Mouse (Mus musculus) spleen, postnatal 36 days (tissue): ENCODE measurements at regions not wholly inside any gene's neighbourhood (a gene's known extent, or its start where the extent isn't known, plus 50 kb on each side); places are given as distances from the start of the nearest gene placed in this dataset.

Source experiments
- DNase-seq, 2 experiments: peaks; one replicate each; pipeline ENCODE4 v3.0.0; 2022; ENCODE audit warnings: low spot score in 2 of 2, mixed read lengths in 1 of 2

GRCm38 (mm10) chr16:93458011-93458585 is 145.8 kb downstream of the Setd4 start:
- DNase-seq: no peak

- DNase-seq: no peak
Measured at GRCm38 (mm10) chr16:93456706-93457425, 147.0 kb downstream of the Setd4 start.

GRCm38 (mm10) chr16:93454080-93454997 is 149.5 kb downstream of the Setd4 start:
- DNase-seq: peak; percentile 49 to 66

- DNase-seq: no peak
Measured at GRCm38 (mm10) chr16:93453056-93453455, 150.8 kb downstream of the Setd4 start.

GRCm38 (mm10) chr16:93450896-93451295 is 153.0 kb downstream of the Setd4 start:
- no peak for DNase-seq

GRCm38 (mm10) chr16:93449925-93450324 is 153.9 kb downstream of the Setd4 start:
- no peak for DNase-seq

GRCm38 (mm10) chr16:93448124-93448523 is 155.7 kb downstream of the Setd4 start:
- no peak for DNase-seq

- DNase-seq: peak in 1 of 2 experiments; percentile 6
Measured at GRCm38 (mm10) chr16:93446970-93447369, 156.9 kb downstream of the Setd4 start.

- no peak for DNase-seq
Measured at GRCm38 (mm10) chr16:93446206-93446605, 157.7 kb downstream of the Setd4 start.

- DNase-seq: no peak
Measured at GRCm38 (mm10) chr16:93442837-93443236, 161.0 kb downstream of the Setd4 start.

- DNase-seq: no peak
Measured at GRCm38 (mm10) chr16:93437608-93438425, 166.0 kb downstream of the Setd4 start.

- no peak for DNase-seq
Measured at GRCm38 (mm10) chr16:93436732-93437131, 167.1 kb downstream of the Setd4 start.

- no peak for DNase-seq
Measured at GRCm38 (mm10) chr16:93431316-93431715, 172.5 kb downstream of the Setd4 start.

- DNase-seq: no peak
Measured at GRCm38 (mm10) chr16:93429324-93429781, 174.5 kb downstream of the Setd4 start.

- DNase-seq: no peak
Measured at GRCm38 (mm10) chr16:93427264-93427663, 176.6 kb downstream of the Setd4 start.

GRCm38 (mm10) chr16:93425731-93426130 is 178.1 kb downstream of the Setd4 start:
- no peak for DNase-seq

- no peak for DNase-seq
Measured at GRCm38 (mm10) chr16:93423174-93423573, 180.7 kb downstream of the Setd4 start.

- DNase-seq: no peak
Measured at GRCm38 (mm10) chr16:93422221-93422620, 181.6 kb downstream of the Setd4 start.

- no peak for DNase-seq
Measured at GRCm38 (mm10) chr16:93418246-93418645, 185.6 kb downstream of the Setd4 start.

- DNase-seq: no peak
Measured at GRCm38 (mm10) chr16:93417831-93418230, 186.0 kb downstream of the Setd4 start.

- no peak for DNase-seq
Measured at GRCm38 (mm10) chr16:93392024-93392675, 211.7 kb downstream of the Setd4 start.
